Mouse (Mus musculus): ENCODE results near the gene Fam227b.
A peak's percentile ranks its signal among the peaks of the same experiment; 100 is the strongest.

Fam227b gene

DNA sequence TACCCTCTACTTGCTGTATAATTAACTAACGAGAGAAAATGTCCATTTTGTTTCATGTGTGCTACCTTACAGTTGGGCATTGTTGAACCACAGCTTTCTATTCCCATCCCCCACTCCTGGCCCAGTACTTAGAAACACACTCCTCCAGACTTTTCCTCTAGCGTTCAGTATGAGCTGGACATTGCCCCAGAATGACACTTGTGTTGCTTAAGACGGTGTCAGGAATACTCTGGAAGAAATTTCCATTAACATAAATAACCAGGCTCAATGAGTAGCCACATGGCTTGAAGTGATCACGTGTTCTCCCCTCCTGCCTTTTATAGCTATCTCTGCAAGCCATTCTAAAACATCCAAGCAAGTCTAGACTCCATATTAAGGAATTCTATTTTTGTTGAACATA is 91.2 kb downstream of the Fam227b start:
- DNase-seq, result no peak

GRCm38 (mm10) chr2:126053657-126054056 is 98.1 kb downstream of the Fam227b start:
- no peak for DNase-seq

- no peak for DNase-seq
Measured at GRCm38 (mm10) chr2:126052749-126053557, 98.9 kb downstream of the Fam227b start.

- DNase-seq, result no peak
Measured at GRCm38 (mm10) chr2:126045621-126046020, 106.2 kb downstream of the Fam227b start.

- DNase-seq, result no peak
Measured at GRCm38 (mm10) chr2:126042674-126043073, 109.1 kb downstream of the Fam227b start.

DNA sequence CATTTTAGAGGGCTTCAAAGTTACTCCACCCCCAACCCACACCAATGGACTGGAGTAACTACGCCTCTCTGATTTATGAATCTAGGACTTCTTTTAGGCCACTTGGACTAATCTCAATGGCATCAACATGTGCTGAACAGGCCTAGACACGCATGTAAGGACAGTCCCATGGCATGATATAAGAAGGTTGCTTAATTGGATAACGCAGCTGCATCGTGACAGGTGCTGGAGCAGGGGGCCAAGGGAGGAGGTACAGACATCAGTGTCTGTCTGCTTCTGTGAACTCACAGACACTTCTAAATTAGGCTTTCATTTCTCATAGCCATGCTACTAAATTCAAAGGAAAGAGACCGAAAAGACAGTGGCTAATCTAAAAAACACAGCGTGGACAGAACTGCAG is 110.6 kb downstream of the Fam227b start:
- no peak for DNase-seq

DNA sequence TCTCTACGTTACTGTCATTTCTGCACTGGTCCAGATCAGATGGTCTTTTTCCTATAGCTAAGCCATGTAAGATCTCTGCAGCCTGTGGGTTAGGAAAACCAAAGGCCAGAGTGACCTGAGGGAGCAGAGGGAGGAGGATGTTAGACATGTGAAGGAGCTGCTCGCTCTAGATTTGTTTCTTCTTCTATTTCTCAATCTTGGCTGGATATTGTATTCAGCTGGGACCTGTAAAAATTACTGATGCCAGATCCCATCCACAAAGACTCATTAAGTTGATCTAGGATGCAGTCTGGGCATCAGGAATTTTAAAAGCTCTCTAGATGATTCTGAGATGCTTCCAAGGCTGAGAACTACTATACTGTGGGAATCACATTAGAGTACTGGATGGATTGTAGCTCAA is 111.2 kb downstream of the Fam227b start:
- no peak for DNase-seq

DNA sequence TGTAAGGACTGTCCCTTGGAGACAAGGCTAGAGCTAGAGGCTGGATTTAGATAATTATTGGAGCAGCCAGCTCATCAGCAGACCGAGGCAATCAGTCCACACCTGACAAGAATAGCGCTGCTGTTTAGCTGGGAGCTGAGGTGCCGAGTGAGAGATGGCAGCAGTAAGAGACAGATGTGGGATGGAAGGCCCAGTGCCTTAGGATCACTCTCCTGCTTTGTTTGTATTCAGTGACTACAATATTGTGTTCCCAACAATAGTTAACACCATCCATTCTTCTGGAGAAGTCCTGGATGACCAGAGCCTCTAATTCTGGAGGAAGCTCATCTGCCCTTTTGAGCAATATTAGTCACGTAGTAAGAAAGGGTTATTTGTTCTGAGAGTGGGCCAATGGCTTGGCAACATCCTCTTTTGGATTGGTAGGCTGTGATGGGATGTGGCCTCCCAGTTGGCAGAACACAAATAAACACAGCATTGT is 112.4 kb downstream of the Fam227b start:
- DNase-seq, result peak; percentile 5

- DNase-seq, result no peak
Measured at GRCm38 (mm10) chr2:126038221-126039000, 113.4 kb downstream of the Fam227b start.

- no peak for DNase-seq
Measured at GRCm38 (mm10) chr2:126036121-126036520, 115.7 kb downstream of the Fam227b start.

GRCm38 (mm10) chr2:126035013-126035770 is 116.6 kb downstream of the Fam227b start:
- DNase-seq, result no peak

GRCm38 (mm10) chr2:126034379-126035005 is 117.3 kb downstream of the Fam227b start, which contains the start of gene Fgf7:
Gene Fgf7, plus strand, starts transcription at chr2:126034658.
- DNase-seq, result no peak

DNA sequence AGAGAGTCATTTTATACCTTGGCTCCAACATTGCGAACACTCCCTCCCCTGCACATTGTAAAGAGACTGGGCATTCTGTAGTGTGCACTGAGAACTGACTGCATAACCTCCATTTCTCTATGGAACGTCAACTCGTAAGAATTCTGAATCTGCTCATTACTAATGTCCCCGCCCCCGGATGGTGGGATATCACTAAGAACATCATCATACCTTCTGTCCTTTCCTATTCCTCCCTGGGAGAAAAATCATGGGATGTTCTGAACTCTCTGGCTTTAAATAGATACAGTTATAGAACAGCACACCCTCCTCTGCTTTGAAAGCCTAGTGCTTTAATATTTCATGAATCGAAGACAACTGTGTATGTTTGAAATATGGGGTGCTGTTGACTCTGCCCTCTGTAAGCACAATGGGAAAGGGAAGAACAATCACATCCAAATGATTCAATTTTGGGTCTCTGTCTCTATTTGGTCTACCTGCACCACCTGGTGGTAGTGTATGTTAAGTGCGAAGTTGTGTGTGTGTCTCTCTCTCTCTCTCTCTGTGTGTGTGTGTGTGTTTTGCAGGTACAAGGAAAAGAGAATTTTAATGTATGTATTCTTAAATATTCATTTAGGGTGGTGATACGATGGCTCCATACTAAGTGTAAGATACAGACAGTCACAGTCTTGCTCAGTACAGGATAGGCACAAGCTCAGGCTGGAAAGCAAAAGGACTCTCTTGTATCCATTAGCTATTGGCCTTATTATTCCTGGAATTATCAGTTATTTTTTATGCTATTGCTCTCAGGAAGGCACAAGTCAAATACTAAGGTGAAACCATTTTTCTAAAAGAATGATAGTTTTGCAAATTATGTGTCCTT is 118.5 kb downstream of the Fam227b start:
- DNase-seq, result no peak

DNA sequence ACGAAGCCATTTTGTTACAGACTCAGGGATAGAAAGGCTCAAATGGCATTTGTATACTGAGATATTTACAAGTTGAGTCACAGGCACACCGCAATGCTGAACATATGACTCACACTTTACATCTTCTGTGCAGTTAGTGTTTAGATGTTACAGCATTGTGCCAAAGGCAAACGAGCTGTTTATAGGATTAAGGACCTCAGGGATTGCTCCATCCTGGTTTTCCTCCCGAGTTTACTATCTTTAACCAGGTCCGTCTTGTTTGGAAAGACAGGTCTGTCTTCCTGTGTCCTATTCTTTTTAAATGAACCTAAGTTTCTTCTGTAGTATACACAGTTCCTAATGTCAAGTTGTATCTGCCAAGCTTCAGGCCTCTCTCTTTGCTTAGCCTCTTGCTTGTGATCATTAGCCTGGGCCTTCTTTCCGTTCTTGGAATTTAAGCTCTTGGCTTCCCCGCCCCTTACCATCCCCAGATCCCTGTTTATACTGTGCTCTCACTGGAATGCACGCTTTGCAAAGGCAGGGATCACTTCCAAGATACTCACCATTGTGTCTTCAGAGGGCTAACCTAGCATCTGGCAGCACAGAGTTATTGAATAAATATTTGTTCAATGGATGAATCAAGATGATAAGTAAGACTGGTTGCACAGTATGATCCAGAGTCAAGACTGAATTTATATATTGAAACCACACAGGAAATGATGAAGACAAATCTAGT is 120.5 kb downstream of the Fam227b start:
- no peak for DNase-seq

DNA sequence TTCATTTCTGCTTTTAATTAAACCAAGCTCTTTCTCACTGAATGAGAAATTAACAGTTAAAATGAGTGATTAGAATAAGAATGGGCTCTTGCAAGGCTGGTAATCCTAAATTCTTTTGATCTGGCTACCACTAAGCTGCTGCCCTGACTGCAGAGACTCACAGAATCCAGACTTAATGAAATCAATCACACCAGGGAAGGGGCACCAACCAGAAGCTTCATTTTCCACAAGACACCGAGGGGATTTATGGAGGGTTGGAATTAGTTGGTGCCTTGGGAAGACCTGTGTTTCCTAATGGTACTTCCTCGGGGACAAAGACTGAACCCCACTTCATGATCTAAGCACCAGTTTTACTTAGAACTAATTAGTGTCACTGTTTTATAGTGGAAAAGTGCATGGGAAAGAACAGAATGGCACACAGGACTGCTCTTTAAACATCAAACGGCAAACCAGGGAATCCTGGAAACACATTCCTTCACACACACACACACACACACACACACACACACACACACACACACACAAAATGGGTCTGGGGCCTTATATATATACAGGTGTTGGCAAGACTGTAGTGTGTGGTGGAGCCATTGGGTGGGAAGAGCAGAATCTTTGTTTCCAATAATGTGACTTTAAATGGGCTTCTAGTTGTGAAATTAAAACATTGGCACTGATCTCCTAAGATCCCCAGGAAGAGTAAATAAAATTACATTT is 135.9 kb downstream of the Fam227b start:
- no peak for DNase-seq

DNA sequence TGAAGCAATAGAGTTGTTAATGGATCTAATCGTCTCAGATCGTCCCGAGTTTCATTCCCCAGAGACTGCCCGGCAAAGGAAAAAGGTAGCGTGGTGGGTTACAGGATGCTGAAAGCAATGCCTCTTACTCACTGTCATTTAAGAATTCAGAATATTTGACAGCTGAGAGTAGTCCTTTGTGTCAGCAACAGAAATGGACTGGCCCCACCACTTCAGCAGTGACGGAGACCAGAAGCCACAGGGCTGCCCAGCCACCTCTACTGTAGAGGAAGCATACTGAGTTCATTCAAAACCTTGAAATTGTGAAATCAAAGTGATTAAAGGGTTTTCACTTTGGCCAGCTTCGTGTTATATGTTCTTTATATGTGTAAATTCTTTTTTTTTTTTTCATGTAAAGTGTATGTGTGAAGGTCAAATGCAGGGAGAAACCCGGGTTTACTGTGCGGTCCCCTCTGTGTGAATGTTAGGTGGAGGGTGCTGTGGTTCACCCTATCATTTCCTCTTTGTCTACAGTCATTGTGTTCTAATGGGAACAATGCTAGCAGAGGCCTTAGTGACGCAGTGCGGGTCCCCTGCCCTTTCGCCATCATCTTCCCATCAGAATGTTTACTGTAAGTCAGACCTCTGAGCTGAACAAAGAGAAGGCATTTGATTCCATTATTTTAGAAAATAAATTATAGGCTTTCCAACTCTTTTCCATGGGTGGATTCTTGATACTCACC is 136.7 kb downstream of the Fam227b start:
- DNase-seq, result no peak

- no peak for DNase-seq
Measured at GRCm38 (mm10) chr2:126006742-126007141, 145.1 kb downstream of the Fam227b start.

GRCm38 (mm10) chr2:126006088-126006487 is 145.7 kb downstream of the Fam227b start:
- DNase-seq, result peak; percentile 7

- no peak for DNase-seq
Measured at GRCm38 (mm10) chr2:126002291-126002690, 149.5 kb downstream of the Fam227b start.

All from cerebellum, adult 11-12 months (tissue).